11 mouse cellular contexts compared by ENCODE assay signal in genomic region chr3:146102049-146102448, GRCm38 (mm10). TPM values are rescaled to one million over a fixed set of nuclear protein-coding genes. Genes with fewer than 3 reads are reported as not detected.
A peak's percentile ranks its signal among the peaks of the same experiment; 100 is the strongest.
DNase-seq lines count a peak whose midpoint lies in the region; ATAC-seq and TF ChIP-seq lines count a peak whose summit lies in the region.
"Had no signal": no experiment of that assay in that cellular context is flagged by ENCODE, and none has a peak within 500 bp of the region (broad histone marks: within the 10 kb centered on the region; RNA-seq: fewer than 3 reads in every experiment).

No protein-coding gene starts in this region.

- H3K9ac ChIP-seq in liver, embryonic 14.5 days (replicated peaks) = no peak overlapping the region
- H3K9ac ChIP-seq in liver, embryonic 12.5 days = no peak overlapping the region
- H3K9ac ChIP-seq in ES-Bruce4 (ENCODE audit: low read depth, poor library complexity, severe bottlenecking) = no peak overlapping the region
- H3K9ac ChIP-seq: forebrain, embryonic 13.5 days; hindbrain, embryonic 14.5 days had no signal

- peak; percentile 56 for TF ChIP-seq CTCF in liver, embryonic 14.5 days (IDR thresholded peaks at IDR 0.05; ENCODE audit: low read depth)
- TF ChIP-seq CTCF in ES-Bruce4 (IDR thresholded peaks at IDR 0.05; ENCODE audit: low read depth, low read length) = peak; percentile 67

- no peak for ATAC-seq in liver, embryonic 14.5 days (ENCODE audit: insufficient read depth)
- no peak for ATAC-seq in liver, embryonic 12.5 days
- peak; percentile 60; the same call in 1 of the 2 replicates for ATAC-seq in megakaryocyte progenitor cell, adult 5-6 weeks (replicated peaks; ENCODE audit: poor library complexity)
- ATAC-seq: forebrain, embryonic 13.5 days had no signal

- H3K9me3 ChIP-seq in liver, embryonic 14.5 days (ENCODE audit: control insufficient read depth, low read length) = peaks cover 2% of the 10 kb centered on the region; the same call in 1 of the 2 replicates
- 0 out of 2 replicates have a peak, but pooled peaks cover 10% of the 10 kb centered on the region for H3K9me3 ChIP-seq in liver, embryonic 12.5 days (replicated peaks)
- H3K9me3 ChIP-seq in ES-Bruce4 (replicated peaks; ENCODE audit: control insufficient read depth, insufficient read depth, low read length, poor library complexity, severe bottlenecking) = no peaks in the 10 kb centered on the region
- H3K9me3 ChIP-seq: forebrain, embryonic 13.5 days had no signal

- no peak for TF ChIP-seq EP300 in liver, embryonic 14.5 days (IDR thresholded peaks at IDR 0.05; ENCODE audit: low read depth)
- no peak for TF ChIP-seq EP300 in ES-Bruce4 (IDR thresholded peaks at IDR 0.05; ENCODE audit: insufficient read depth, low read depth, low read length)

- H3K4me2 ChIP-seq in liver, embryonic 14.5 days (ENCODE audit: low read depth) = no peak overlapping the region
- no peak overlapping the region for H3K4me2 ChIP-seq in liver, embryonic 12.5 days
- H3K4me2 ChIP-seq: forebrain, embryonic 13.5 days; hindbrain, embryonic 14.5 days had no signal

- TF ChIP-seq POLR2A in ES-Bruce4 (IDR thresholded peaks at IDR 0.05; ENCODE audit: insufficient read depth, low read length) = no peak

- H3K27ac ChIP-seq in liver, embryonic 14.5 days = no peak overlapping the region
- H3K27ac ChIP-seq in liver, embryonic 12.5 days = no peak overlapping the region
- H3K27ac ChIP-seq in ES-Bruce4 (ENCODE audit: insufficient read depth, low read length) = no peak overlapping the region
- H3K27ac ChIP-seq: forebrain, embryonic 13.5 days; hindbrain, embryonic 14.5 days had no signal

- no peaks in the 10 kb centered on the region; the same call in 1 of the 2 replicates for H3K27me3 ChIP-seq in liver, embryonic 14.5 days (ENCODE audit: control insufficient read depth, insufficient read depth, low read length)
- peaks cover 6% of the 10 kb centered on the region for H3K27me3 ChIP-seq in liver, embryonic 12.5 days (replicated peaks)
- no peaks in the 10 kb centered on the region for H3K27me3 ChIP-seq in ES-Bruce4 (ENCODE audit: control insufficient read depth, insufficient read depth, low read length, poor library complexity, severe bottlenecking)
- H3K27me3 ChIP-seq: forebrain, embryonic 13.5 days had no signal

- 37% methylated on average over 6 of the region's 6 CpGs for WGBS in liver, embryonic 14.5 days (ENCODE audit: insufficient replicate concordance)
- WGBS in liver, embryonic 12.5 days (ENCODE audit: insufficient replicate concordance) = 43% methylated on average over 6 of the region's 6 CpGs

- H3K4me1 ChIP-seq in liver, embryonic 14.5 days (replicated peaks; ENCODE audit: control insufficient read depth in 2 of 2, insufficient read depth in 2 of 2, low read length in 1 of 2) = no peaks in the 10 kb centered on the region
- H3K4me1 ChIP-seq in liver, embryonic 12.5 days = no peaks in the 10 kb centered on the region
- no peaks in the 10 kb centered on the region for H3K4me1 ChIP-seq in ES-Bruce4 (ENCODE audit: control insufficient read depth, insufficient read depth, low read length)
- H3K4me1 ChIP-seq: forebrain, embryonic 13.5 days had no signal

- no peaks in the 10 kb centered on the region for H3K36me3 ChIP-seq in liver, embryonic 14.5 days (replicated peaks; ENCODE audit: control insufficient read depth, insufficient read depth, low read depth)
- no peaks in the 10 kb centered on the region for H3K36me3 ChIP-seq in liver, embryonic 12.5 days
- H3K36me3 ChIP-seq in ES-Bruce4 (ENCODE audit: control insufficient read depth, insufficient read depth, low read length, poor library complexity, severe bottlenecking) = no peaks in the 10 kb centered on the region

- DNase-seq in adrenal gland, postnatal 10 days = peak; percentile 36
- DNase-seq in adrenal gland, adult 2 months = no peak
- no peak for DNase-seq in liver, embryonic 14.5 days (ENCODE audit: low read depth in 3 of 3, low spot score in 3 of 3)
- no peak for DNase-seq in urinary bladder, postnatal 14 days (ENCODE audit: low spot score)
- no peak for DNase-seq in layer of hippocampus, postnatal 36 days
- DNase-seq: midbrain, embryonic 14.5 days had no signal

- no peak overlapping the region for H3K4me3 ChIP-seq in liver, embryonic 14.5 days (ENCODE audit: insufficient read depth in 1 of 2, low read depth in 2 of 2, low read length in 2 of 2)
- no peak overlapping the region for H3K4me3 ChIP-seq in liver, embryonic 12.5 days
- no peak overlapping the region for H3K4me3 ChIP-seq in ES-Bruce4 (ENCODE audit: low read depth, low read length)
- H3K4me3 ChIP-seq: forebrain, embryonic 13.5 days had no signal

RNA-seq across cellular contexts. Expression of gene Wdr63, which starts 5.9 kb away (rescaled TPM):
- under 1 TPM; 0.15 to 0.39 TPM for total RNA-seq in adrenal gland, postnatal 10 days (2021)
- not detected for total RNA-seq in adrenal gland, adult 2 months (2021)
- polyA plus RNA-seq in adrenal gland, adult 2 months (2012; rRNA removed) = not detected in 2 replicates
- 0.04 TPM in 1 of 2 replicates, not detected in the other for polyA plus RNA-seq in liver, embryonic 14.5 days (2012; rRNA removed)
- polyA plus RNA-seq in liver, embryonic 14.5 days (2014; fragmentation: Nextera tagmentation; extraction: Ambion mirVana) = 0.15 and 0.32 TPM in 2 replicates
- polyA plus RNA-seq in liver, embryonic 12.5 days (2016; fragmentation: Nextera tagmentation; extraction: Ambion mirVana) = 0.19 and 0.30 TPM in 2 replicates
- not detected in 2 replicates for polyA plus RNA-seq in ES-Bruce4 (2011; ENCODE audit: insufficient read depth, insufficient read length, low read depth, missing spikeins)
- not detected in 2 replicates for total RNA-seq in megakaryocyte progenitor cell, adult 5-6 weeks (2015)
- total RNA-seq in megakaryocyte progenitor cell, adult 5-6 weeks (2017) = not detected in 2 replicates
- under 1 TPM; 0.60 to 0.99 TPM for total RNA-seq in layer of hippocampus, postnatal 36 days (2021)

RNA-seq across cellular contexts. Expression of gene Mcoln3, which starts 15.2 kb away (rescaled TPM):
- total RNA-seq in adrenal gland, postnatal 10 days (2021) = under 1 TPM; 0.55 to 0.90 TPM
- total RNA-seq in adrenal gland, adult 2 months (2021) = not detected
- not detected in 2 replicates for polyA plus RNA-seq in adrenal gland, adult 2 months (2012; rRNA removed)
- polyA plus RNA-seq in liver, embryonic 14.5 days (2012; rRNA removed) = 0.05 and 0.11 TPM in 2 replicates
- polyA plus RNA-seq in liver, embryonic 14.5 days (2014; fragmentation: Nextera tagmentation; extraction: Ambion mirVana) = 0.11 and 0.25 TPM in 2 replicates
- 0.38 and 0.61 TPM in 2 replicates for polyA plus RNA-seq in liver, embryonic 12.5 days (2016; fragmentation: Nextera tagmentation; extraction: Ambion mirVana)
- polyA plus RNA-seq in ES-Bruce4 (2011; ENCODE audit: insufficient read depth, insufficient read length, low read depth, missing spikeins) = 13.1 and 15.2 TPM in 2 replicates
- total RNA-seq in megakaryocyte progenitor cell, adult 5-6 weeks (2015) = 0.07 TPM in 1 of 2 replicates, not detected in the other
- 0.21 and 0.44 TPM in 2 replicates for total RNA-seq in megakaryocyte progenitor cell, adult 5-6 weeks (2017)
- total RNA-seq in layer of hippocampus, postnatal 36 days (2021) = not detected

RNA-seq across cellular contexts. Expression of gene Mcoln2, which starts 47.6 kb away (rescaled TPM):
- 1 to 10 TPM; 1.7 to 1.9 TPM for total RNA-seq in adrenal gland, postnatal 10 days (2021)
- not detected for total RNA-seq in adrenal gland, adult 2 months (2021)
- polyA plus RNA-seq in adrenal gland, adult 2 months (2012; rRNA removed) = not detected in 2 replicates
- polyA plus RNA-seq in liver, embryonic 14.5 days (2012; rRNA removed) = 4.6 and 5.9 TPM in 2 replicates
- polyA plus RNA-seq in liver, embryonic 14.5 days (2014; fragmentation: Nextera tagmentation; extraction: Ambion mirVana) = 5.5 and 6.5 TPM in 2 replicates
- 5.4 and 5.7 TPM in 2 replicates for polyA plus RNA-seq in liver, embryonic 12.5 days (2016; fragmentation: Nextera tagmentation; extraction: Ambion mirVana)
- polyA plus RNA-seq in ES-Bruce4 (2011; ENCODE audit: insufficient read depth, insufficient read length, low read depth, missing spikeins) = not detected in 2 replicates
- 0.32 and 2.0 TPM in 2 replicates for total RNA-seq in megakaryocyte progenitor cell, adult 5-6 weeks (2015)
- total RNA-seq in megakaryocyte progenitor cell, adult 5-6 weeks (2017) = 2.1 and 4.0 TPM in 2 replicates
- total RNA-seq in layer of hippocampus, postnatal 36 days (2021) = not detected
